Mouse (Mus musculus): Measurements from ENCODE around the gene Ppm1n. TPM values are rescaled to one million over a fixed set of nuclear protein-coding genes. Genes with fewer than 3 reads are reported as not detected.
A peak's percentile ranks its signal among the peaks of the same experiment; 100 is the strongest.

Gene Ppm1n
- polyA plus RNA-seq, 1 experiment, result not detected

- no peak overlapping the region for H3K4me3 ChIP-seq (ENCODE audit: insufficient read depth, low read length)
- H3K4me1 ChIP-seq (ENCODE audit: control insufficient read depth, insufficient read depth, low read length), result no peaks in the 10 kb centered on the region
- no peak for TF ChIP-seq CTCF (IDR thresholded peaks at IDR 0.05; ENCODE audit: borderline replicate concordance, insufficient read depth, low read length)
- no peak for TF ChIP-seq POLR2A (IDR thresholded peaks at IDR 0.05; ENCODE audit: low read depth, low read length)
- no peak overlapping the region for H3K27ac ChIP-seq (ENCODE audit: insufficient read depth, low read length)
These were observed 38.9 kb downstream of the Ppm1n start for GRCm38 (mm10) chr7:19240905-19241463.

GRCm38 (mm10) chr7:19239986-19240385 is 39.9 kb downstream of the Ppm1n start:
- H3K4me3 ChIP-seq (ENCODE audit: insufficient read depth, low read length), result no peak overlapping the region
- H3K4me1 ChIP-seq (ENCODE audit: control insufficient read depth, insufficient read depth, low read length), result no peaks in the 10 kb centered on the region
- H3K27ac ChIP-seq (ENCODE audit: insufficient read depth, low read length), result no peak overlapping the region
- TF ChIP-seq CTCF (IDR thresholded peaks at IDR 0.05; ENCODE audit: borderline replicate concordance, insufficient read depth, low read length) (no peak), POLR2A (IDR thresholded peaks at IDR 0.05; ENCODE audit: low read depth, low read length) (no peak)

- no peaks in the 10 kb centered on the region for H3K4me1 ChIP-seq (ENCODE audit: control insufficient read depth, insufficient read depth, low read length)
- no peak overlapping the region for H3K4me3 ChIP-seq (ENCODE audit: insufficient read depth, low read length)
- no peak overlapping the region for H3K27ac ChIP-seq (ENCODE audit: insufficient read depth, low read length)
- TF ChIP-seq POLR2A (IDR thresholded peaks at IDR 0.05; ENCODE audit: low read depth, low read length) (no peak), CTCF (IDR thresholded peaks at IDR 0.05; ENCODE audit: borderline replicate concordance, insufficient read depth, low read length) (peak; percentile 82)
These were observed 40.4 kb downstream of the Ppm1n start for GRCm38 (mm10) chr7:19239423-19239822.

GRCm38 (mm10) chr7:19238344-19238743 is 41.5 kb downstream of the Ppm1n start:
- TF ChIP-seq CTCF (IDR thresholded peaks at IDR 0.05; ENCODE audit: borderline replicate concordance, insufficient read depth, low read length), result no peak
- no peak for TF ChIP-seq POLR2A (IDR thresholded peaks at IDR 0.05; ENCODE audit: low read depth, low read length)
- H3K4me1 ChIP-seq (ENCODE audit: control insufficient read depth, insufficient read depth, low read length), result no peaks in the 10 kb centered on the region
- no peak overlapping the region for H3K27ac ChIP-seq (ENCODE audit: insufficient read depth, low read length)
- H3K4me3 ChIP-seq (ENCODE audit: insufficient read depth, low read length), result no peak overlapping the region

GRCm38 (mm10) chr7:19236411-19236810 is 43.5 kb downstream of the Ppm1n start:
- Histone ChIP-seq H3K4me3 (ENCODE audit: insufficient read depth, low read length) (no peak overlapping the region), H3K4me1 (ENCODE audit: control insufficient read depth, insufficient read depth, low read length) (no peaks in the 10 kb centered on the region), H3K27ac (ENCODE audit: insufficient read depth, low read length) (no peak overlapping the region)
- no peak for TF ChIP-seq CTCF (IDR thresholded peaks at IDR 0.05; ENCODE audit: borderline replicate concordance, insufficient read depth, low read length)
- no peak for TF ChIP-seq POLR2A (IDR thresholded peaks at IDR 0.05; ENCODE audit: low read depth, low read length)

- Histone ChIP-seq H3K27ac (ENCODE audit: insufficient read depth, low read length) (no peak overlapping the region), H3K4me3 (ENCODE audit: insufficient read depth, low read length) (no peak overlapping the region), H3K4me1 (ENCODE audit: control insufficient read depth, insufficient read depth, low read length) (no peaks in the 10 kb centered on the region)
- no peak for TF ChIP-seq POLR2A (IDR thresholded peaks at IDR 0.05; ENCODE audit: low read depth, low read length)
- no peak for TF ChIP-seq CTCF (IDR thresholded peaks at IDR 0.05; ENCODE audit: borderline replicate concordance, insufficient read depth, low read length)
These were observed 44.7 kb downstream of the Ppm1n start for GRCm38 (mm10) chr7:19235092-19235671.

GRCm38 (mm10) chr7:19234652-19235051 is 45.2 kb downstream of the Ppm1n start:
- Histone ChIP-seq H3K27ac (ENCODE audit: insufficient read depth, low read length) (no peak overlapping the region), H3K4me3 (ENCODE audit: insufficient read depth, low read length) (no peak overlapping the region), H3K4me1 (ENCODE audit: control insufficient read depth, insufficient read depth, low read length) (no peaks in the 10 kb centered on the region)
- TF ChIP-seq POLR2A (IDR thresholded peaks at IDR 0.05; ENCODE audit: low read depth, low read length), result no peak
- no peak for TF ChIP-seq CTCF (IDR thresholded peaks at IDR 0.05; ENCODE audit: borderline replicate concordance, insufficient read depth, low read length)

- Histone ChIP-seq H3K4me3 (ENCODE audit: insufficient read depth, low read length) (no peak overlapping the region), H3K27ac (ENCODE audit: insufficient read depth, low read length) (no peak overlapping the region), H3K4me1 (ENCODE audit: control insufficient read depth, insufficient read depth, low read length) (no peaks in the 10 kb centered on the region)
- TF ChIP-seq CTCF (IDR thresholded peaks at IDR 0.05; ENCODE audit: borderline replicate concordance, insufficient read depth, low read length) (no peak), POLR2A (IDR thresholded peaks at IDR 0.05; ENCODE audit: low read depth, low read length) (no peak)
These were observed 48.0 kb downstream of the Ppm1n start for GRCm38 (mm10) chr7:19231849-19232248.

- H3K4me3 ChIP-seq (ENCODE audit: insufficient read depth, low read length), result no peak overlapping the region
- no peaks in the 10 kb centered on the region for H3K4me1 ChIP-seq (ENCODE audit: control insufficient read depth, insufficient read depth, low read length)
- TF ChIP-seq CTCF (IDR thresholded peaks at IDR 0.05; ENCODE audit: borderline replicate concordance, insufficient read depth, low read length), result no peak
- H3K27ac ChIP-seq (ENCODE audit: insufficient read depth, low read length), result no peak overlapping the region
These were observed 49.0 kb downstream of the Ppm1n start for GRCm38 (mm10) chr7:19230899-19231298.

- H3K27ac ChIP-seq (ENCODE audit: insufficient read depth, low read length), result no peak overlapping the region
- H3K4me1 ChIP-seq (ENCODE audit: control insufficient read depth, insufficient read depth, low read length), result no peaks in the 10 kb centered on the region
- H3K4me3 ChIP-seq (ENCODE audit: insufficient read depth, low read length), result no peak overlapping the region
- TF ChIP-seq CTCF (IDR thresholded peaks at IDR 0.05; ENCODE audit: borderline replicate concordance, insufficient read depth, low read length), result no peak
- TF ChIP-seq POLR2A (IDR thresholded peaks at IDR 0.05; ENCODE audit: low read depth, low read length), result no peak
These were observed 49.8 kb downstream of the Ppm1n start for GRCm38 (mm10) chr7:19230041-19230580.

All from embryonic fibroblast, embryonic 13.5 days (primary cell).